Mouse (Mus musculus) limb, embryonic 10.5 days (tissue): ENCODE measurements around the gene Slc26a11. TPM values are rescaled to one million over a fixed set of nuclear protein-coding genes. Genes with fewer than 3 reads are reported as not detected.

Experiments
- DNase-seq: peaks from one replicate; pipeline ENCODE4 v3.0.0-alpha.2; 2017; ENCODE audit warnings: low spot score
- H3K27ac ChIP-seq: fragments of 300-500 bp; sonication (generic); 2 replicates; pipeline ENCODE4 v1.5.1; 2016; ENCODE audit warnings: mild to moderate bottlenecking
- H3K27me3 ChIP-seq: fragments of 300-500 bp; sonication (generic); 2 replicates; pipeline ENCODE4 v1.6.1; 2016; ENCODE audit warnings: low read depth, mild to moderate bottlenecking; ENCODE audit not compliant: poor library complexity, severe bottlenecking
- H3K36me3 ChIP-seq: fragments of 300-500 bp; sonication (generic); 2 replicates; pipeline ENCODE4 v1.6.1; 2016; ENCODE audit warnings: mild to moderate bottlenecking, moderate library complexity
- H3K4me1 ChIP-seq: fragments of 300-500 bp; sonication (generic); 2 replicates; pipeline ENCODE4 v1.6.1; 2016
- H3K4me3 ChIP-seq: fragments of 300-500 bp; sonication (generic); 2 replicates; pipeline ENCODE4 v1.5.1; 2016; ENCODE audit warnings: mild to moderate bottlenecking, moderate library complexity
- H3K9me3 ChIP-seq: fragments of 300-500 bp; sonication (generic); replicated peaks from 2 replicates; pipeline ENCODE4 v1.6.1; 2016; ENCODE audit warnings: mild to moderate bottlenecking
- WGBS: fragments of 180-500 bp; shearing (Covaris S2); methylation state at CpG from one replicate; pipeline ENCODE4 v1.1.7; 2016; 5-methylcytosine and 5-hydroxymethylcytosine counted together
- microRNA counts: library from miRNA; unstranded; fragments of <30 nt; microRNA quantifications from one replicate; lab custom pipeline; 2017
- microRNA-seq: library from miRNA; unstranded; fragments of <30 nt; microRNA quantifications from one replicate; pipeline ENCODE4, GENCODE M21; 2017
- polyA plus RNA-seq: library from polyadenylated mRNA; unstranded; fragments of >200 nt; fragmentation: Nextera tagmentation; extraction: Ambion mirVana; gene quantifications from 2 replicates; pipeline ENCODE4 v1.2.1, GENCODE M21; 2016

The Slc26a11 gene
- polyA plus RNA-seq, 1 experiment from 2014 or later = 9.4 TPM

DNA sequence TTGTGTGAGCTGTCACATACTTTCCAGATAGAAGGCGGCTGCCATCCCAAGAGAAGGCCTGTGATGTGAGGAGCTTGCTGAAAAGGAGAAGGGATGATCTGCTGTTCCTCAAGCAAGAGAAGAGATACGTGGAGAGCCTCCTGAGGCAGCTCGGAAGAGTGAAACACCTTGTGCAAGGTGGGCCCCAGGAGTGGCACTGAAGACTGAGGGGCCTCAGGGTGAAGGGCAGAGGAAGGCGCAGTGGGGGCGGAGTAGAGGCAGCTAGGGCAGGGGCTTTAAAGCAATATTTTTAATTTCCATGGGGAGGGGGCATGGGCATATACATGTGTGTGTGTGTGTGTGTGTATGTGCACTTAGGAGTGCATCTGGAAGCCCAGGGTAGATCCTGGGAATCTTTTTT is 72.6 kb downstream of the Slc26a11 start:
- H3K27ac ChIP-seq = no peak overlapping the region
- H3K4me3 ChIP-seq = peak overlapping the region; percentile 41; the same call in 1 of the 2 replicates
- DNase-seq = no peak
- 0 out of 2 replicates have a peak, but pooled peaks cover 7% of the 10 kb centered on the region for H3K36me3 ChIP-seq
- H3K9me3 ChIP-seq = no peaks in the 10 kb centered on the region
- 93% methylated on average over 5 of the region's 5 CpGs for WGBS
- peaks cover 14% of the 10 kb centered on the region for H3K4me1 ChIP-seq
- H3K27me3 ChIP-seq = no peaks in the 10 kb centered on the region

DNA sequence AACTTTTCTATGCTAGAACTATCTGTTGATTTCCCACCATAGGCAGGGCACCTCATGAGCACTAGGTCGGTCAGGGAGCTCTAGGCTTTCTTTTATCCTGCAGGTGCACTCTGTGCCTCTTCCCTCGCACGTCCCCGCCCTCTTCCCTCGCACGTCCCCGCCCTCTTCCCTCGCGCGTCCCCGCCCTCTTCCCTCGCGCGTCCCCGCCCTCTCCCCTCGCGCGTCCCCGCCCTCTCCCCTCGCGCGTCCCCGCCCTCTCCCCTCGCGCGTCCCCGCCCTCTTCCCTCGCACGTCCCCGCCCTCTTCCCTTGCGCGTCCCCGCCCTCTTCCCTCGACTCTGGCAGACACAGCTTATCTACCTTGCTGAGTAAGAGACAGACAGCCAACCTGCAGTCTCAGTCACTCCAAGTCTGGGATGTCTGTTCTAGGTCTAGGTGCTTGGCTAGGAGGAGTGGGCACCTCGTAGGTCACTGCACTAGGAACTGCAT is 73.3 kb downstream of the Slc26a11 start:
- Histone ChIP-seq H3K4me3 (peak overlapping the region; percentile 41), H3K36me3 (peaks cover 9% of the 10 kb centered on the region; the same call in 1 of the 2 replicates), H3K4me1 (peaks cover 14% of the 10 kb centered on the region), H3K27me3 (no peaks in the 10 kb centered on the region), H3K27ac (no peak overlapping the region), H3K9me3 (no peaks in the 10 kb centered on the region)
- WGBS = 4% methylated on average over 31 of the region's 35 CpGs
- DNase-seq = peak; percentile 64

MicroRNAs within 50 kb of the gene (microRNA counts, 519-probe panel; counts per million panel counts)
- 684 counts per million, percentile 72 among the panel's probes with 10 or more counts for microRNA mmu-miR-1932 (lab: Ali Mortazavi, UCI)

Small RNA genes within 50 kb of the gene (microRNA-seq; reads per million reads assigned to microRNA genes)
- gene Mir1932 = not detected

Other genes starting within 250 kb of the Slc26a11 start
- gene Tbc1d16, start 127.1 kb upstream of the Slc26a11 start, polyA plus RNA-seq = 19.6 and 20.2 TPM in 2 replicates
- gene Ccdc40, start 127.0 kb upstream of the Slc26a11 start, polyA plus RNA-seq = 9.8 and 12.8 TPM in 2 replicates
- gene Gaa, start 87.7 kb upstream of the Slc26a11 start, polyA plus RNA-seq = 23.4 and 27.8 TPM in 2 replicates
- 503 and 564 TPM in 2 replicates for gene Eif4a3, start 55.5 kb upstream of the Slc26a11 start, polyA plus RNA-seq
- 0.08 and 0.30 TPM in 2 replicates for gene Card14, start 47.8 kb upstream of the Slc26a11 start, polyA plus RNA-seq
- 6.5 and 8.1 TPM in 2 replicates for gene Sgsh, start within 50 bp of the Slc26a11 start, polyA plus RNA-seq
- 1.8 and 2.4 TPM in 2 replicates for gene Rnf213, start 37.5 kb downstream of the Slc26a11 start, polyA plus RNA-seq
- gene Endov, start 135.8 kb downstream of the Slc26a11 start, polyA plus RNA-seq = 22.7 and 27.2 TPM in 2 replicates
- 0.25 and 0.36 TPM in 2 replicates for gene Nptx1, start 192.2 kb downstream of the Slc26a11 start, polyA plus RNA-seq
- 17.4 and 17.9 TPM in 2 replicates for gene Rptor, start 247.3 kb downstream of the Slc26a11 start, polyA plus RNA-seq